Mouse (Mus musculus): ENCODE data around the gene Rad18.
"Not testable (repeated sequence)": the region's sequence is repeated elsewhere in the genome, so short reads cannot be mapped to it uniquely, and the experiment has no call there.

Gene Rad18

DNA sequence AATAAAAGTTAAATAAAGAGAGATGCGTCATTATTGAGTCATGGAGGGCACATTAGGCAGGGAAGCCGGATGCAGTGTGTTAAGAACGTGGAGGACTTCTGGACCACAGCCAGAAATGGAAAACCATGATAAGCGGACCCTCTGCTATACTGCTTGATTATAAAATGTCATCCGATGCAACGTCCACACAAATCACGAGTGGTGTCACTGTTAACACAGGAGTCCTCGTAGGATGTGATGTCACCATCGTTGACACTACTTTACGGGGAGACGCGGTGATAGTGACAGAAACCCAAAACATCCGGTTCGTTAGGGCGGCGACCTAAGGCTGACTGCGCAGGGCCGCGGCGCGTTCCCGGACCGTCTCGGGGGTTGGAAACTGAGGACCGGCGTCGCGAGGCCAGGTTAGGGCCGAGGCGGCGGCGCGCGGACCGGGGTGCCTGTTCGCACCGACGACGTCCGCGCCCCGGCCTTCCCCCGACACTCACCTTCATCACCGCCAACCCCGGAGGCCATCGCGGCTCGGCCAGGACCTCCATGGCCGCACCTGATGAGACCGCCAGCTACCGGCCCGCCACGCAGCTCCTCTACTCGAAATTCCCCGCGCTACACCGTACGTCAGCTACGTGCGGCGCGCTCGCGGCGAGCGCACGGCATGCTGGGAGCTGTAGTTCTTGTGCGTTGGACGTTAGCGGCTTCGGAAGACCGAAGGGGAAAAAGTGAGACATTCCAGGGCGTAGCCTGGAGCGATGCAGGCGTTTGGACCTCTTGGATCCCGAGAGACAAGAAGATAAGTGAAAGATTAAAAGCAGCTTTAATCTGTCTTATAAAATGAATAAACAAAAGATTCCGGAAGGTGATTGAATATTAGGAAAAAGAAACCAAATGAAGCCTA, at the start of gene Rad18:
Rad18 (minus strand) TSS at position 631 of the 895 bp plus-strand sequence.
- CTCF ChIA-PET: no interaction called here

DNA sequence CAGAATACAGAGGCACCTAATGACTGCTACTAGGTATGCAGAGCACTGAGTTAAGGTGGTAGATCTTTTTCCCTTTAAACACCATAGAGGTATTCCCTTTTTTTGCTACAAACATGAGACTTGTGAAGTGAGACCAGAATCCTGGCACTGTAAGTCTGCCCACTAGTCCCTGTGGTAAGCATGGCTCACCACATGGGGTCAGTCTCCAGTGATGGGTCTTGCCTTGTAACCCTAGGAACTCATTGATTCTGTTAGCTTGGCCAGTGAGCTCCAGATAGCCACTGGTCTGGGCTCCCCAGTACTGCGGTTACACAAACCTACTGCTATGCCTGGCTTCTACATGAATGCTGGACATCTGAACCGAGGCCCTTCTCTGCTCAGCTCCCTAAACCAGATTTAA, 45.8 kb upstream of the Rad18 start:
- CTCF ChIA-PET: no interaction called here

DNA sequence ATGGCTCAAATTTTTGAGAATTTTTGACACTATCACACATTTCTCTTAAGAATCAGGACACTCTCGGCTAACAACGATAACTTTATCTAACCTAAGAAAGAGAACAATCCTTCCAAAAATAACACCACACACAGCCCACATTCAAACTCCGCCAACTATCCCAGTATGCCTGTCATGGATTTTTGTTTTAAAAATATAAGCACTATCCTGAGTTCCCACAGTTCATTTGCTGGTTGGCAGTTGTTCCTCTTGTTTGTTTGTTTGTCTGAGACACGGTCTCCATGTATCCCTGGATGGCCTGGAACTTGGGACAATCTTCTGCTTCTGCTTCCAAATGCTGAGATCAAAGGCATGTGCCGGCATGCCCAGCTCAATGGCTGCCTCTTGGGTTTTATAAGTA, 45.3 kb upstream of the Rad18 start:
- CTCF ChIA-PET: no interaction called here

DNA sequence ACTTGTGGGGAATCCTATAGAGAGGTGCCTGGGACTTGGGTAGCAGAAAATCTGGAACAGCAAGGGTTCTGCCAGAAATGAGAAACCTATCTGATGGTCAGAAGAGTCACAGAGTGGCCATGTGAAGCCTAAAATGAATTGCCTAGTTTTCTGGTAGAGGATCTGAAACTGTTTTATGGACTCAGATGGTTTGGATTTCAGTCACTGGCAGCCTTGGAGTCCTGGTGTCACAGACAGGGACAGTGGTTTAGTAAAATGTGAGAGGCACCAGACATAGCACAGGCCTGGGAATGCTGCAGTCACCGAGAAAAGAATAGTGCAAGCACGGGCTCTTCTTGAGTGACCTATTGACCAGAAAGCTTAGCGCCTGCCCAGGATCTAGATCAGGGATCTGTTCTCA, 43.1 kb upstream of the Rad18 start:
- CTCF ChIA-PET: no interaction called here

GRCm38 (mm10) chr6:112738924-112739323, 42.4 kb upstream of the Rad18 start:
- CTCF ChIA-PET: no interaction called here

GRCm38 (mm10) chr6:112736471-112736870, 40.0 kb upstream of the Rad18 start:
- CTCF ChIA-PET: no interaction called here

DNA sequence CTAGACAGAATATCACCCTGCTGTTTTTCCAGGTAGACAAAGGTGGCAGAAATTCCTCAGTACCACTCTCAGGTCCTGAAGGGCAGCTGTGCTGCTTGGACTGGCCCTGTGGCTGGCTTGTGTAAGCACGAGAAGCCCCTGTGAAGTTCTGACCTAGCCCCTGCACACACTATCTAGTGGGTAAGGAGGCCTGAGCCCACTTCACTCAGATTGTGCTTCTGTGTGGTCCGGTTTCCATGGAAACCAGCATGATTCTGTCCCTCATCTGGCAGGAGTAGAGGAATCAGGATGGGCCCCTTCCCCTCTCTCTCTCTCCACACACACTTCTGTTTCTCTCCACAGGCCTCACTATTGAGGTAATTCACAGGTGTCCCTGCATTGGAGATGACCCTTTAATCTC, 38.6 kb upstream of the Rad18 start:
- CTCF ChIA-PET: no interaction called here

DNA sequence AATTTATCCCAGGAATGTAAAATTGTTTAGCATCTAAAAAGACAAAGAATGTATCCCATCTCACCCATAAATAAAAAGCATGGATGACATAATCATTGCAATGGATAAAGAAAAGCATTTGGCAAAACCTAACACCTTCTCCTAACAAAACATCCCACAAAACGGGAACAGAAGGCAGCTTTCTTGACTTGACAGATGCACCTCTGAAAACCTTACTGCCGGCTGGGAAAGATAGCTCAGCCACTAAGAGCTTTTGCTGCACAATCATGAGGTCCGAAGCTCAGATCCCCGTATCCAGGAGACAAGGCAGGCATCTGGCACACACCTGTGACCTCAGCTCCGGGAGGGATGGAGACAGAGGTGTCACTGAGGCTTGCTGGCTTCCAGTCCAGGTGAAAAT, 37.5 kb upstream of the Rad18 start:
- CTCF ChIA-PET: no interaction called here

- CTCF ChIA-PET: interaction anchor here (0.6 kb wide), 1 partner anchor 85 kb away, joined by 16 read pairs; no protein-coding TSS in a partner anchor
These were observed 35.9 kb upstream of the Rad18 start for GRCm38 (mm10) chr6:112732434-112732833.

GRCm38 (mm10) chr6:112731386-112731785, 34.9 kb upstream of the Rad18 start:
- CTCF ChIA-PET: no interaction called here

GRCm38 (mm10) chr6:112728760-112729422, 32.4 kb upstream of the Rad18 start:
- CTCF ChIA-PET: interaction anchor here (0.7 kb wide), 1 partner anchor 181 kb away, joined by 4 read pairs; no protein-coding TSS in a partner anchor

- CTCF ChIA-PET: no interaction called here
These were observed 29.0 kb upstream of the Rad18 start for GRCm38 (mm10) chr6:112725468-112725867.

DNA sequence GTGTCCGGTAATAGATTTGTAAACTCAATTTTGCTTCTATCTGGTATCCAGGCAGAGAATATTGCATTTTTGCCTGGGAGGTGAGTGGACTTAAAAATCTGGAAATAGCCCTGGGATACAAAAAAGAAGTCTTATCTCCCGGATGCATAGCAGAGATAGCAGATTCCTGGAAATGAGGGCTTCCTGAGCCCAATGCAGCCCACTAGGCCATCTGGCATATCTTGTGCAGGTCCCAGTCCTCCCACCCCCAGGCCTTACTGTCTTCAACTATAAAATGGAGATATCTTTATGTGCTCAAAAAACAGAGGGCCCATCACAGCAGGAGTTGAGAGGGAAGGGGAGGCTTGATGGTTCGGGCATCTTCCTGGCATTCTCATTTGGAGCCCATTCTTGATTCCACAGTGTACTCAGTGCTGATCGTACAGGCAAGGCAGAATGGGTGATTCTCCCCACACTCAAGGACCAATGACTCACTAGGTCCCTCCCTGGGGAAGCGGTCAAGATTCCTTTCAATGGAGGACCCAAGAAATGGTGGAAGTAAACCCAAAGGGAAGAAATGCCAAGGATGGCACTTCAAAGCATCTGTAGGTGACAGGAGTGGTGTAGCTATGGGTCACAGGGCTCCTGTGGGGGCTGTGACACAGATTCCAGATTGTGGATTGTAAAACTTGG, 24.1 kb upstream of the Rad18 start:
- CTCF ChIA-PET: no interaction called here

GRCm38 (mm10) chr6:112719983-112720382, 23.5 kb upstream of the Rad18 start:
- CTCF ChIA-PET: no interaction called here

DNA sequence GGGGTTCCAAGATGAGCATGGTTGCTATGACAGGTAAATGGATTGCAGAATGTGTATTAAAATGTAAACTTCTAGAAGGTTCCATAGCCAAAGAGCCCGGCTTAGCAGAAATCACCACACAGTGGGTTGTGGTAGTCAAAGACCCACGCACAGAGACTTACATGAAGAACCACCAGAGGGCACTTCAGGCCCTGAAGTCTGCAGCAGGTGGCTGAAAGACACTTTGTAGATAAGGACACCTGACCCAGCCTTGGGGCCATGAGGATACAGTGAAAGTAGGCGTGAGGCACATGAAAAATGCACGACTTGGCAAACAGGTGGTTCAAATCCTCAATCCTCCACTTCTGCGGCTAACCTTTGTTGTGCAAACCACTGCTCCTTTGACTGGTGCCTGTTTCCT, 20.7 kb upstream of the Rad18 start:
- CTCF ChIA-PET: no interaction called here

GRCm38 (mm10) chr6:112713951-112714350, 17.5 kb upstream of the Rad18 start:
- CTCF ChIA-PET: no interaction called here

- CTCF ChIA-PET: not testable (repeated sequence)
These were observed 5.8 kb upstream of the Rad18 start for GRCm38 (mm10) chr6:112702296-112702695.

- CTCF ChIA-PET: interaction anchor here (0.5 to 0.6 kb wide), 2 partner anchors 295 to 397 kb away, joined by 4 read pairs; no protein-coding TSS in a partner anchor
These were observed 3.9 kb upstream of the Rad18 start for GRCm38 (mm10) chr6:112700392-112700791.

DNA sequence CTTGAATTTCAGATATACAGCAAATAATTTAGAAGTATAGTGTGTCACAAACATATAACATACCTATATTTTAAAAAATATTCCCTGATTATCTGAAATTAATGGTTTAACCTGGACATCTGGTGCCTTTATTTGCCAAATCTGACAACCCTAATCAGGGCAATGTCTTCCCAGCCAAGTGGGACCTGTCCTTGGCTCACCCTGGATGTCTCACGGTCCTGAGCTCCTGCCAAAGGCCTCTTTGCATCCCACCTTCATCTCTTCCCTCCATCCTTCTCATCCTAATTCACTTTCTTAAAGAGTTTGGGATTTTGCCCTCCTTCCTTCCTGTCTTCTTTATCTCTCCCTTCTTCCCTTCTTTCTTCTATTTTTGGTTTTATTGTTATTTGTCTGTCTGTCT, 2.6 kb upstream of the Rad18 start:
- CTCF ChIA-PET: interaction anchor here (1.2 kb wide), 1 partner anchor 302 kb away, joined by 3 read pairs; no protein-coding TSS in a partner anchor

GRCm38 (mm10) chr6:112694492-112694891, 2.0 kb downstream of the Rad18 start:
- CTCF ChIA-PET: no interaction called here

GRCm38 (mm10) chr6:112691523-112691922, 5.0 kb downstream of the Rad18 start:
- CTCF ChIA-PET: no interaction called here

- CTCF ChIA-PET: no interaction called here
These were observed 8.5 kb downstream of the Rad18 start for GRCm38 (mm10) chr6:112688033-112688432.

DNA sequence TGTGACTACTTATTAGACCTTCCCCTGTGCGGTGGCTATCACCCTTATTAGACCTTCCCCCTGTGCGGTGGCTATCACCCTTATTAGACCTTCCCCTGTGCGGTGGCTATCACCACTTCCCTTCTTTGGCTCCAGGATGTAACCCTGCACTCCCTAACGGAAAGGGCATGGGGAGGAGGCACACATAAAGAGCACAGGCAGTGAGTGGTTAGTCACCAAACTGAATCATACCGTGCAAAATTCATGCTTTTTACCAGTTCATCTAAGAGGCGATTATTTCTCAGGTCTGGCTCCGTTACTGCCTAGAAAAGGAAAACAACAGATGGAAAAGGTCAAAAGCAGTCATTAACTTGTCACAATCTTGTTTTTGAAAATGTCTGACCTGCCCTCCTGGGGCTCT, 10.0 kb downstream of the Rad18 start:
- CTCF ChIA-PET: no interaction called here

Measured in spleen, embryonic (tissue).